Mouse (Mus musculus): ENCODE data around the gene Ppia.
"Not testable (repeated sequence)": the region's sequence is repeated elsewhere in the genome, so short reads cannot be mapped to it uniquely, and the experiment has no call there.

Gene Ppia

GRCm38 (mm10) chr11:6403830-6404405 lies 11.3 kb upstream of the Ppia start:
- DNase-seq (ENCODE audit: low read depth in 1 of 2, low spot score in 2 of 2), result no peak

- no peak for DNase-seq (ENCODE audit: low read depth in 1 of 2, low spot score in 2 of 2)
These were observed 10.3 kb upstream of the Ppia start for GRCm38 (mm10) chr11:6404699-6405566.

GRCm38 (mm10) chr11:6405591-6406081 lies 9.6 kb upstream of the Ppia start:
- DNase-seq (ENCODE audit: low read depth in 1 of 2, low spot score in 2 of 2), result no peak

- no peak for DNase-seq (ENCODE audit: low read depth in 1 of 2, low spot score in 2 of 2)
These were observed 8.7 kb upstream of the Ppia start for GRCm38 (mm10) chr11:6406251-6407161.

- no peak for DNase-seq (ENCODE audit: low read depth in 1 of 2, low spot score in 2 of 2)
These were observed 8.1 kb upstream of the Ppia start for GRCm38 (mm10) chr11:6407162-6407621.

- DNase-seq (ENCODE audit: low read depth in 1 of 2, low spot score in 2 of 2), result no peak
These were observed 5.1 kb upstream of the Ppia start for GRCm38 (mm10) chr11:6410050-6410602.

GRCm38 (mm10) chr11:6410755-6411154 lies 4.5 kb upstream of the Ppia start:
- DNase-seq (ENCODE audit: low read depth in 1 of 2, low spot score in 2 of 2), result not testable (repeated sequence)

- peak in 1 of 2 experiments; percentile 63 for DNase-seq (ENCODE audit: low read depth in 1 of 2, low spot score in 2 of 2)
These were observed 3.6 kb upstream of the Ppia start for GRCm38 (mm10) chr11:6411684-6412083.

GRCm38 (mm10) chr11:6413264-6413663 lies 2.0 kb upstream of the Ppia start:
- DNase-seq (ENCODE audit: low read depth in 1 of 2, low spot score in 2 of 2), result no peak

GRCm38 (mm10) chr11:6415551-6416404 lies 535 bp downstream of the Ppia start:
- peak; percentile 94 to 99 for DNase-seq (ENCODE audit: low read depth in 1 of 2, low spot score in 2 of 2)

- DNase-seq (ENCODE audit: low read depth in 1 of 2, low spot score in 2 of 2), result peak; percentile 37 to 72
These were observed 1.3 kb downstream of the Ppia start for GRCm38 (mm10) chr11:6416405-6417034.

- DNase-seq (ENCODE audit: low read depth in 1 of 2, low spot score in 2 of 2), result no peak
These were observed 1.8 kb downstream of the Ppia start for GRCm38 (mm10) chr11:6417069-6417468.

- no peak for DNase-seq (ENCODE audit: low read depth in 1 of 2, low spot score in 2 of 2)
These were observed 2.2 kb downstream of the Ppia start for GRCm38 (mm10) chr11:6417490-6417889.

- DNase-seq (ENCODE audit: low read depth in 1 of 2, low spot score in 2 of 2), result no peak
These were observed 3.5 kb downstream of the Ppia start for GRCm38 (mm10) chr11:6418751-6419150.

- DNase-seq (ENCODE audit: low read depth in 1 of 2, low spot score in 2 of 2), result not testable (repeated sequence)
These were observed 3.9 kb downstream of the Ppia start for GRCm38 (mm10) chr11:6419156-6419555.

- DNase-seq (ENCODE audit: low read depth in 1 of 2, low spot score in 2 of 2), result no peak
These were observed 5.0 kb downstream of the Ppia start for GRCm38 (mm10) chr11:6420283-6420703.

GRCm38 (mm10) chr11:6420722-6421350 lies 5.6 kb downstream of the Ppia start:
- no peak for DNase-seq (ENCODE audit: low read depth in 1 of 2, low spot score in 2 of 2)

GRCm38 (mm10) chr11:6430186-6430585 lies 14.9 kb downstream of the Ppia start:
- DNase-seq (ENCODE audit: low read depth in 1 of 2, low spot score in 2 of 2), result no peak

GRCm38 (mm10) chr11:6436442-6436841 lies 21.2 kb downstream of the Ppia start:
- peak in 1 of 2 experiments; percentile 52 for DNase-seq (ENCODE audit: low read depth in 1 of 2, low spot score in 2 of 2)
